Mouse (Mus musculus) testis, adult 2 months (tissue): ENCODE measurements around the gene Abl1. TPM values are rescaled to one million over a fixed set of nuclear protein-coding genes. Genes with fewer than 3 reads are reported as not detected.

Source experiments
- H3K27ac ChIP-seq: fragments of 200-500 bp; 2 replicates; pipeline ENCODE4 v1.5.1; 2012; ENCODE audit warnings: low read depth, low read length; ENCODE audit not compliant: control insufficient read depth, insufficient read depth
- H3K27me3 ChIP-seq: fragments of 200-500 bp; 2 replicates; pipeline ENCODE4 v1.6.1; 2012; ENCODE audit warnings: mild to moderate bottlenecking, low read length, moderate library complexity; ENCODE audit not compliant: control insufficient read depth, insufficient read depth
- H3K36me3 ChIP-seq: fragments of 200-500 bp; 2 replicates; pipeline ENCODE4 v1.6.1; 2012; ENCODE audit warnings: mild to moderate bottlenecking, low read length; ENCODE audit not compliant: control insufficient read depth, insufficient read depth
- H3K4me1 ChIP-seq: fragments of 200-500 bp; 2 replicates; pipeline ENCODE4 v1.6.1; 2012; ENCODE audit warnings: low read length; ENCODE audit not compliant: control insufficient read depth, insufficient read depth
- H3K4me3 ChIP-seq: fragments of 200-500 bp; 2 replicates; pipeline ENCODE4 v1.5.1; 2012; ENCODE audit warnings: low read depth, mild to moderate bottlenecking, low read length, moderate library complexity, mixed read lengths; ENCODE audit not compliant: control insufficient read depth
- CTCF ChIP-seq: fragments of 200-500 bp; IDR thresholded peaks from 2 replicates; pipeline ENCODE4 v1.5.1; 2012; ENCODE audit warnings: low read depth, mild to moderate bottlenecking, inconsistent platforms, low read length, moderate library complexity; ENCODE audit not compliant: control insufficient read depth, insufficient read depth, insufficient replicate concordance
- POLR2A ChIP-seq: fragments of 200-500 bp; IDR thresholded peaks from 2 replicates; pipeline ENCODE4 v1.6.1; 2012; ENCODE audit warnings: low read depth, mild to moderate bottlenecking, inconsistent platforms, low read length, moderate library complexity; ENCODE audit not compliant: control insufficient read depth
- polyA plus RNA-seq: library from polyadenylated mRNA; depleted of rRNA; stranded (reverse); fragments of >200 nt; gene quantifications from 2 replicates; pipeline ENCODE4 v1.2.3, GENCODE M21; 2012

Abl1 gene
- polyA plus RNA-seq, 1 experiment: 47.4 TPM

DNA sequence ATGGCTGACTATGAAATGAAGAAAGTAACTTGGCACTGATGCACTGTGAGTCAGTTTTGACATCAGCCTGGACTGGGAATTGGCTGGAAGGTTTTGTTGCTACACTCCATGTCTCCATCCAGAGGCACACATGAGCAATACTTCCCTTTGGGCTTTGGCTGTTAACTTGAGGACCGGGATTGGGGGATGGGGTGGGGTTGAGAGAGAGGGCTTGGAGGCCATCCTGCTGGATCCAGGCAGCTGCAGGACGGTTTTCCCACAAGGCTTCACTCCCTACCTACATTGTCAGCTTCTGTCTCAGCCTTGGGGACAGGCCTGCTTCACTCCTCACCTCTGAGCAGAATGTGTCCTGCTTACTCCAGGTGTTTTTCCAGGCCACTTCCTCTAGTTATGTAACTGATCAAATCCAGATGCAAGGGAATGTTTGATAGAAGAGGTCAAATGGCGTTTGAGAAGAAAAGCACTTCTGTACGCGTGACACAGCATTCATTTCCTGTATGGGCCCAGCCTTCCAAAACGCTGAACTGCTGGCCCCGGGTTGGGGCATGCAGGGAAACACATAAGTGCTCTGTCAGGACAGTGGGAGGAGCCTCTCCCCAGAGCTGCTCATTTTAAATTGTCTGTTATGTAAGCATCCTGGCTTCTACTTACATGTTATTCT lies 82.7 kb downstream of the Abl1 start:
- H3K4me1 ChIP-seq: peaks cover 9% of the 10 kb centered on the region
- H3K27ac ChIP-seq: peak overlapping the region; percentile 63
- H3K4me3 ChIP-seq: no peak overlapping the region
- H3K27me3 ChIP-seq: no peaks in the 10 kb centered on the region
- TF ChIP-seq POLR2A: no peak
- no peak for TF ChIP-seq CTCF
- no peaks in the 10 kb centered on the region for H3K36me3 ChIP-seq

DNA sequence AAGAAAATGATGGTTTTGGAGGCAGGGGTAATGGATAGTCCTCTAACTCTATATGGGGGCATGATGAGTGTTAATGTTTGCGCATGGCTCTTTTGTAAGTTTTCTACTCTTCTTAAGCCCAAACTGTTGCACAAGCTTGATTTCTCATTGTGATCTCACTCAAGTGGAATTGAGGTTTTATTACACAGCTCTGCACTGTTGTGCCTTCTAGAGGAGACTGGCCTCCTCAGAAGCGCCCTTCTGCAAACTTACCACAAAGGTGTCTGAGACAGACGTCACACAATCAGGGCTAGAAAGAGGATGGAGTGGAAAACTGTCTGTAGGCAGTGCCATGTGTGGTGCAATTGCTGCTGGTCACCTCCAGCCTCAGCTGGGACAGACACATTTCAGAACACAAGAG lies 88.3 kb downstream of the Abl1 start:
- H3K27me3 ChIP-seq: no peaks in the 10 kb centered on the region
- H3K4me1 ChIP-seq: no peaks in the 10 kb centered on the region
- no peaks in the 10 kb centered on the region; the same call in 1 of the 2 replicates for H3K36me3 ChIP-seq
- H3K27ac ChIP-seq: no peak overlapping the region
- TF ChIP-seq CTCF (no peak), POLR2A (no peak)
- no peak overlapping the region for H3K4me3 ChIP-seq

DNA sequence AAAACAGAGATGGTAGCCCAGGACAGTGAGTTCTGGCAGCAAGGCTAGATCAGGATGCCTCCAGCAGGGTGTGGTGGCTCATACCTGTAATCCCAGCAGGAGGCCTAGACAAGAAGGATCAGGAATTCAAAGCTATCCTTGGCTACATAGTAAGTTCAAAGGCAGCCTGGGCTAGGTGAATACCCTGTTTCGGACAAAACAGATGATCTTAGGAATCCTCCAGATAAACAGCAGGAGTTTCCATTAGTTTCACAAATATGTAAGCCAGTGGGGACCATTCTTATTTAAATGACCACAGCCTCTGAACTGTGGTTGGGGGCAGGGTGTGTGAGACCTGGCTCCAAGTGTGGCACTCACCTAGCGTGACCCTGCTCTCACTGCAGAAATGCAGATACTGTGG lies 91.1 kb downstream of the Abl1 start:
- Histone ChIP-seq H3K4me1 (no peaks in the 10 kb centered on the region), H3K27ac (no peak overlapping the region), H3K27me3 (no peaks in the 10 kb centered on the region), H3K4me3 (no peak overlapping the region), H3K36me3 (peaks cover 3% of the 10 kb centered on the region; the same call in 1 of the 2 replicates)
- TF ChIP-seq CTCF: no peak
- TF ChIP-seq POLR2A: no peak

DNA sequence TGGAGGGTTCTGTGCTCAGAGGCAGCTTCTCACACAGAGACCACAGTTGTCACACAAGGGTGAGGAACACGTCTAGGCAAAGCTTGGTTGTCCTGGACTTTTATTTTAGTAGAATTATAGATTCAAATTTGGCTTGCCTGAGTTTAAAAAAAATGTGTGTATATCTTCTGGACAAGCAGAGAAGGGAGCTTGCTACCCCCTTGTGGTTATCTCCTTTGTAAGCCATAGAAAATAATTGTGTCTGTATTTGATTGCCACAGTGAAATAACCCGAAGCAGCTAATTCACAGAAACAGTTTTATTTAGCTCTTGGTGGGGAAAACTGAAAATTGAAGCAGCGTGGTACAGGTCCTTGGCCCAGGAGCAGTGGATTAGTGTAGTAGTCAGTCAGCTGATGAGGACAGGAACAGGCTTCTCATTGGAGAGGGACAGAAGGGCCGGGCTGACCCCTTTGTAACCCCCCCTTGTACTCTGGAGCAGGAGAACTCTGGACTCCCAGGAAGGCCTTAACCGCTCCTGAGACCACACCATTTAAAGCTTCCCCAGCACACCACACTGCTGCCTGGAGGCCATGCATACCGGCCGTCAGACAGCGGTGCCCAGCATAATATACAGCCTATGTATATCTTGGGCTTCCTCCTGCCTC lies 94.9 kb downstream of the Abl1 start:
- no peaks in the 10 kb centered on the region for H3K4me1 ChIP-seq
- no peak for TF ChIP-seq POLR2A
- no peak for TF ChIP-seq CTCF
- H3K27me3 ChIP-seq: no peaks in the 10 kb centered on the region
- no peak overlapping the region for H3K4me3 ChIP-seq
- no peak overlapping the region for H3K27ac ChIP-seq
- peaks cover 6% of the 10 kb centered on the region for H3K36me3 ChIP-seq

DNA sequence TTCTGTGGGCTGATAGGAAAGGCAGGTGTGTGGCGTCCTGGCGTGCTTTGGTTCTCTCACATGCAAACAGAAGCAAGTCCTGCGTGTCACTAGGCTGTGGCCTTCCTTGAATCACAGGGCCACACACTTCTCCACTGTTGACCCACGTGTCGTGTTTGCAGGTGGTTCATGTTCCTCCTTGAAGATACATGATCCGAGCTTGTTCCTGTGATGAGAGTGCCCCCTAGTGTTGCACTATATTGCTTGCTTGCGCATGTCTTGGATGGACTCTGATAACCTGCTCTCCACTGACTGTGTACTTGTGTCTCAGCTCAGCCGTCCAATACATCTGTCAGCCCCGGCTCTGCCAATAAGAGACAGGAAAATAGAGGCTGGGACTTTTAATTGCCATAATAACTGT lies 96.9 kb downstream of the Abl1 start:
- Histone ChIP-seq H3K27ac (no peak overlapping the region), H3K27me3 (no peaks in the 10 kb centered on the region), H3K4me1 (no peaks in the 10 kb centered on the region), H3K36me3 (peaks cover 6% of the 10 kb centered on the region), H3K4me3 (no peak overlapping the region)
- TF ChIP-seq CTCF (peak; percentile 56; the same call in 1 of the 2 replicates), POLR2A (no peak)

DNA sequence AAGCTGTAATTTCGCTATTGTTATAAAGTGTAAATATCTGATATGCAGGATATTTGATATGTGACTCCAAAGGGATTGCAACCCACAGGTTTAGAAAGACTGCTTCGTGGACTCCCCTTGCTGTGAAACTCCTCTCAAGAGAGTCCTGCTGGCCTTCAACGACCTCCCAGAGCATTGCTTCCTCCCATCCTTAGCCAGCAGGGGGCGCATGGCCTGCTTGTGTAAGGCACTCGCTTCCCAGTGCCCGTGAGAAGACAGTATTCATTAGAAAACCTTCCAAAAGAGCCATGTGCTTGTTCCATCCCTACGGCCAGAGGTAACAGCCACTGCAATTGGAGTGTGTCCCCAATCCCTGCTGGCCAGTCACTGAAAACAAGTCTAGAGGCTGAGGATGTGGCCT lies 98.9 kb downstream of the Abl1 start:
- Histone ChIP-seq H3K27me3 (no peaks in the 10 kb centered on the region), H3K4me3 (no peak overlapping the region), H3K4me1 (no peaks in the 10 kb centered on the region), H3K27ac (no peak overlapping the region), H3K36me3 (peaks cover 5% of the 10 kb centered on the region)
- TF ChIP-seq POLR2A (no peak), CTCF (peak; percentile 77; the same call in 1 of the 2 replicates)

DNA sequence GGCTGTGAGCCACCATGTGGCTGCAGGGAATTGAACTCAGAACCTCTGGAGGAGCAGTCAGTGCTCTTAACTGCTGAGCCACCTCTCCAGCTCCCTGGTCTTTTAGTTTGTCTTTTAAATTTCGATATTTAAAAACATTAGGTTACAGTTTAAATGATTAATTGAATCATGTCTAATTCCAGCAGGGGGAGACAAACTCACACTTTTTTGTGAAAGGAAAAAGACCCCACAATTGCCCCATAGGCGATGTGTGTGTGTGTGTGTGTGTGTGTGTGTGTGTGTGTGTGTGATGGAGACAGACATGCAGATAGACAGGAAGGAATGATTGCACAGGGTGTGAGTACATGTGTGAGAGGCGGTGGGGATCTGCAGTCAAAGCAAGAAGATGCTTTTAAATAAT lies 100.1 kb downstream of the Abl1 start:
- Histone ChIP-seq H3K36me3 (peaks cover 4% of the 10 kb centered on the region), H3K4me3 (no peak overlapping the region), H3K4me1 (no peaks in the 10 kb centered on the region), H3K27ac (no peak overlapping the region), H3K27me3 (no peaks in the 10 kb centered on the region)
- TF ChIP-seq CTCF (no peak), POLR2A (no peak)
